ENCODE assay signal across 8 mouse cellular contexts in genomic region chr9:50000497-50001404, GRCm38 (mm10).
DNase-seq lines count a peak whose midpoint lies in the region; ATAC-seq and TF ChIP-seq lines count a peak whose summit lies in the region.

No protein-coding gene starts in this region.

- TF ChIP-seq CTCF in kidney, postnatal 0 days (IDR thresholded peaks at IDR 0.05; ENCODE audit: low read depth) = no peak

- H3K4me3 ChIP-seq in hindbrain, embryonic 10.5 days = no peak overlapping the region
- H3K4me3 ChIP-seq in hindbrain, embryonic 11.5 days (ENCODE audit: low read depth, low read length) = no peak overlapping the region
- H3K4me3 ChIP-seq in heart, embryonic 14.5 days (ENCODE audit: control insufficient read depth in 1 of 2, insufficient read depth in 1 of 2, low read depth in 1 of 2, low read length in 2 of 2) = no peak overlapping the region
- no peak overlapping the region for H3K4me3 ChIP-seq in kidney, postnatal 0 days (replicated peaks; ENCODE audit: low read depth, low read length)

- H3K27ac ChIP-seq in hindbrain, embryonic 10.5 days = peak overlapping the region; percentile 17
- no peak overlapping the region for H3K27ac ChIP-seq in hindbrain, embryonic 11.5 days (ENCODE audit: low read depth, low read length)
- H3K27ac ChIP-seq in heart, embryonic 14.5 days (replicated peaks in 1 of 2; ENCODE audit: control insufficient read depth in 1 of 2, insufficient read depth in 1 of 2, low read depth in 2 of 2, low read length in 2 of 2) = peak overlapping the region; percentile 49 to 50; a peak in 3 of 4 replicates
- H3K27ac ChIP-seq in kidney, postnatal 0 days = peak overlapping the region; percentile 64

- 74% methylated on average over 13 of the region's 13 CpGs for WGBS in hindbrain, embryonic 10.5 days
- WGBS in hindbrain, embryonic 11.5 days = 71% methylated on average over 13 of the region's 13 CpGs
- 69% methylated on average over 13 of the region's 13 CpGs for WGBS in heart, embryonic 14.5 days
- 36% methylated on average over 13 of the region's 13 CpGs for WGBS in kidney, postnatal 0 days

- ATAC-seq in hindbrain, embryonic 11.5 days (ENCODE audit: low FRiP score) = no peak
- 0 out of 2 replicates have a peak, but pooled peaks have one; percentile 32 for ATAC-seq in heart, embryonic 14.5 days (ENCODE audit: insufficient number of reproducible peaks, insufficient read depth, low FRiP score, low read depth)
- ATAC-seq in kidney, postnatal 0 days (replicated peaks; ENCODE audit: low FRiP score, low read depth) = no peak
- no peak for ATAC-seq in megakaryocyte, adult 5-6 weeks (ENCODE audit: poor library complexity, severe bottlenecking)

- no peak overlapping the region for H3K9ac ChIP-seq in hindbrain, embryonic 11.5 days (ENCODE audit: low read depth, low read length)
- H3K9ac ChIP-seq in heart, embryonic 14.5 days (ENCODE audit: low read length) = no peak overlapping the region
- no peak overlapping the region for H3K9ac ChIP-seq in kidney, postnatal 0 days (ENCODE audit: low read depth, low read length)

- H3K27me3 ChIP-seq in hindbrain, embryonic 10.5 days (ENCODE audit: insufficient read depth, poor library complexity, severe bottlenecking) = no peaks in the 10 kb centered on the region
- H3K27me3 ChIP-seq in hindbrain, embryonic 11.5 days (ENCODE audit: control insufficient read depth, insufficient read depth, low read length) = no peaks in the 10 kb centered on the region
- H3K27me3 ChIP-seq in heart, embryonic 14.5 days (ENCODE audit: control insufficient read depth, insufficient read depth, low read length) = no peaks in the 10 kb centered on the region
- no peaks in the 10 kb centered on the region for H3K27me3 ChIP-seq in kidney, postnatal 0 days (ENCODE audit: insufficient read depth, low read length)

- 0 out of 2 replicates have a peak, but pooled peaks cover 3% of the 10 kb centered on the region for H3K36me3 ChIP-seq in hindbrain, embryonic 10.5 days
- H3K36me3 ChIP-seq in hindbrain, embryonic 11.5 days (ENCODE audit: control insufficient read depth, insufficient read depth, low read length) = no peaks in the 10 kb centered on the region
- H3K36me3 ChIP-seq in heart, embryonic 14.5 days (ENCODE audit: control insufficient read depth, insufficient read depth, low read length) = no peaks in the 10 kb centered on the region
- no peaks in the 10 kb centered on the region for H3K36me3 ChIP-seq in kidney, postnatal 0 days (ENCODE audit: insufficient read depth, low read length)

- no peak overlapping the region for H3K4me2 ChIP-seq in hindbrain, embryonic 11.5 days (replicated peaks; ENCODE audit: low read depth, low read length)
- no peak overlapping the region for H3K4me2 ChIP-seq in heart, embryonic 14.5 days (ENCODE audit: low read length)
- H3K4me2 ChIP-seq in kidney, postnatal 0 days (ENCODE audit: low read length) = no peak overlapping the region

- peaks cover 8% of the 10 kb centered on the region for H3K9me3 ChIP-seq in hindbrain, embryonic 10.5 days
- no peaks in the 10 kb centered on the region; the same call in 1 of the 2 replicates for H3K9me3 ChIP-seq in hindbrain, embryonic 11.5 days (ENCODE audit: control insufficient read depth, low read length)
- peaks cover 4% of the 10 kb centered on the region; the same call in 1 of the 2 replicates for H3K9me3 ChIP-seq in heart, embryonic 14.5 days (ENCODE audit: control insufficient read depth, low read length)
- no peaks in the 10 kb centered on the region for H3K9me3 ChIP-seq in kidney, postnatal 0 days (replicated peaks; ENCODE audit: low read length)

- DNase-seq in hindbrain, embryonic 10.5 days (ENCODE audit: low spot score) = no peak
- no peak for DNase-seq in hindbrain, embryonic 11.5 days (ENCODE audit: low spot score)
- peak; percentile 71 for DNase-seq in adrenal gland, postnatal 10 days
- DNase-seq in kidney, postnatal 0 days (ENCODE audit: low spot score) = peak; percentile 75
- no peak for DNase-seq in layer of hippocampus, adult 8-10 months (ENCODE audit: low spot score in 2 of 2)
- DNase-seq in ovary, postnatal 14 days (ENCODE audit: low spot score) = no peak

- peaks cover 37% of the 10 kb centered on the region for H3K4me1 ChIP-seq in hindbrain, embryonic 10.5 days (replicated peaks)
- H3K4me1 ChIP-seq in hindbrain, embryonic 11.5 days (replicated peaks; ENCODE audit: control insufficient read depth, insufficient read depth, low read length) = no peaks in the 10 kb centered on the region
- H3K4me1 ChIP-seq in heart, embryonic 14.5 days (ENCODE audit: control insufficient read depth in 2 of 2, insufficient read depth in 2 of 2, low read length in 2 of 2) = peaks cover 12 to 24% of the 10 kb centered on the region in 2 experiments
- H3K4me1 ChIP-seq in kidney, postnatal 0 days (replicated peaks; ENCODE audit: insufficient read depth, low read length) = peaks cover 12% of the 10 kb centered on the region

Comparison
In these comparisons a context has a peak if more than half of its experiments do, and no peak if none do; other contexts are left out.
1. DNase-seq: peak in adrenal gland, postnatal 10 days (single experiment) and kidney, postnatal 0 days (single experiment); none in hindbrain, embryonic 10.5 days (single experiment), hindbrain, embryonic 11.5 days (single experiment), layer of hippocampus, adult 8-10 months (0 of 2) and ovary, postnatal 14 days (single experiment).